Mouse (Mus musculus): ENCODE results near the gene St6gal1. TPM values are rescaled to one million over a fixed set of nuclear protein-coding genes. Genes with fewer than 3 reads are reported as not detected.

The St6gal1 gene
- polyA plus RNA-seq, 1 experiment from 2014 or later = 43.5 TPM

- Histone ChIP-seq H3K4me1 (no peaks in the 10 kb centered on the region), H3K9ac (no peak overlapping the region), H3K36me3 (peaks cover 4% of the 10 kb centered on the region), H3K9me3 (no peaks in the 10 kb centered on the region), H3K4me2 (replicated peaks) (no peak overlapping the region), H3K27me3 (replicated peaks) (no peaks in the 10 kb centered on the region), H3K4me3 (no peak overlapping the region), H3K27ac (no peak overlapping the region)
- 82% methylated on average over 15 of the region's 15 CpGs for whole genome bisulfite sequencing
- no peak for ATAC-seq (ENCODE audit: low FRiP score, low read depth)
These were observed 60.2 kb downstream of the St6gal1 start for GRCm38 (mm10) chr16:23284470-23285394.

GRCm38 (mm10) chr16:23286380-23287097, 62.0 kb downstream of the St6gal1 start:
- Histone ChIP-seq H3K27ac (no peak overlapping the region), H3K27me3 (replicated peaks) (no peaks in the 10 kb centered on the region), H3K4me2 (replicated peaks) (no peak overlapping the region), H3K9ac (no peak overlapping the region), H3K4me1 (no peaks in the 10 kb centered on the region), H3K36me3 (peaks cover 4% of the 10 kb centered on the region), H3K4me3 (no peak overlapping the region), H3K9me3 (no peaks in the 10 kb centered on the region)
- 88% methylated on average over 11 of the region's 11 CpGs for WGBS
- ATAC-seq (ENCODE audit: low FRiP score, low read depth) = no peak

- Histone ChIP-seq H3K27me3 (replicated peaks) (no peaks in the 10 kb centered on the region), H3K4me3 (no peak overlapping the region), H3K9me3 (no peaks in the 10 kb centered on the region), H3K9ac (no peak overlapping the region), H3K4me2 (replicated peaks) (no peak overlapping the region), H3K27ac (no peak overlapping the region), H3K4me1 (no peaks in the 10 kb centered on the region), H3K36me3 (peaks cover 4% of the 10 kb centered on the region)
- WGBS = 95% methylated on average over 10 of the region's 10 CpGs
- ATAC-seq (ENCODE audit: low FRiP score, low read depth) = no peak
These were observed 62.9 kb downstream of the St6gal1 start for GRCm38 (mm10) chr16:23287312-23288040.

- H3K9ac ChIP-seq = no peak overlapping the region
- WGBS = 93% methylated on average over 9 of the region's 9 CpGs
- H3K4me2 ChIP-seq (replicated peaks) = no peak overlapping the region
- no peaks in the 10 kb centered on the region for H3K9me3 ChIP-seq
- ATAC-seq (ENCODE audit: low FRiP score, low read depth) = no peak
- H3K36me3 ChIP-seq = peaks cover 4% of the 10 kb centered on the region
- H3K4me3 ChIP-seq = no peak overlapping the region
- H3K4me1 ChIP-seq = no peaks in the 10 kb centered on the region
- no peaks in the 10 kb centered on the region for H3K27me3 ChIP-seq (replicated peaks)
- H3K27ac ChIP-seq = no peak overlapping the region
These were observed 63.6 kb downstream of the St6gal1 start for GRCm38 (mm10) chr16:23288103-23288502.

GRCm38 (mm10) chr16:23289424-23289823, 64.9 kb downstream of the St6gal1 start:
- no peak overlapping the region for H3K4me2 ChIP-seq (replicated peaks)
- H3K27me3 ChIP-seq (replicated peaks) = no peaks in the 10 kb centered on the region
- ATAC-seq (ENCODE audit: low FRiP score, low read depth) = no peak
- H3K9ac ChIP-seq = no peak overlapping the region
- no peak overlapping the region for H3K27ac ChIP-seq
- H3K4me3 ChIP-seq = no peak overlapping the region
- H3K36me3 ChIP-seq = peaks cover 4% of the 10 kb centered on the region
- 90% methylated on average over 6 of the region's 6 CpGs for WGBS
- no peaks in the 10 kb centered on the region for H3K9me3 ChIP-seq
- H3K4me1 ChIP-seq = no peaks in the 10 kb centered on the region

GRCm38 (mm10) chr16:23290171-23290570, 65.6 kb downstream of the St6gal1 start:
- peaks cover 4% of the 10 kb centered on the region for H3K36me3 ChIP-seq
- 94% methylated on average over 9 of the region's 9 CpGs for WGBS
- H3K4me2 ChIP-seq (replicated peaks) = no peak overlapping the region
- no peak overlapping the region for H3K9ac ChIP-seq
- no peak for ATAC-seq (ENCODE audit: low FRiP score, low read depth)
- H3K27ac ChIP-seq = no peak overlapping the region
- H3K4me3 ChIP-seq = no peak overlapping the region
- no peaks in the 10 kb centered on the region for H3K4me1 ChIP-seq
- H3K9me3 ChIP-seq = no peaks in the 10 kb centered on the region
- no peaks in the 10 kb centered on the region for H3K27me3 ChIP-seq (replicated peaks)

- 87% methylated on average over 5 of the region's 5 CpGs for WGBS
- no peak overlapping the region for H3K4me2 ChIP-seq (replicated peaks)
- peaks cover 4% of the 10 kb centered on the region for H3K36me3 ChIP-seq
- no peaks in the 10 kb centered on the region for H3K27me3 ChIP-seq (replicated peaks)
- H3K9me3 ChIP-seq = no peaks in the 10 kb centered on the region
- H3K27ac ChIP-seq = no peak overlapping the region
- no peaks in the 10 kb centered on the region for H3K4me1 ChIP-seq
- H3K9ac ChIP-seq = no peak overlapping the region
- no peak overlapping the region for H3K4me3 ChIP-seq
- ATAC-seq (ENCODE audit: low FRiP score, low read depth) = no peak
These were observed 67.0 kb downstream of the St6gal1 start for GRCm38 (mm10) chr16:23291521-23291920.

GRCm38 (mm10) chr16:23294236-23294635, 69.7 kb downstream of the St6gal1 start:
- no peak overlapping the region for H3K4me2 ChIP-seq (replicated peaks)
- no peaks in the 10 kb centered on the region for H3K4me1 ChIP-seq
- no peak overlapping the region for H3K9ac ChIP-seq
- H3K9me3 ChIP-seq = no peaks in the 10 kb centered on the region
- no peaks in the 10 kb centered on the region for H3K27me3 ChIP-seq (replicated peaks)
- no peaks in the 10 kb centered on the region for H3K36me3 ChIP-seq
- WGBS = 83% methylated on average over 3 of the region's 3 CpGs
- H3K4me3 ChIP-seq = no peak overlapping the region
- no peak for ATAC-seq (ENCODE audit: low FRiP score, low read depth)
- H3K27ac ChIP-seq = no peak overlapping the region

- Histone ChIP-seq H3K4me1 (no peaks in the 10 kb centered on the region), H3K4me3 (no peak overlapping the region), H3K4me2 (replicated peaks) (no peak overlapping the region), H3K27me3 (replicated peaks) (no peaks in the 10 kb centered on the region), H3K36me3 (no peaks in the 10 kb centered on the region), H3K27ac (no peak overlapping the region), H3K9me3 (no peaks in the 10 kb centered on the region), H3K9ac (no peak overlapping the region)
- WGBS = 91% methylated on average over 6 of the region's 6 CpGs
- no peak for ATAC-seq (ENCODE audit: low FRiP score, low read depth)
These were observed 70.2 kb downstream of the St6gal1 start for GRCm38 (mm10) chr16:23294747-23295146.

- ATAC-seq (ENCODE audit: low FRiP score, low read depth) = no peak
- no peak overlapping the region for H3K4me3 ChIP-seq
- 88% methylated on average over 5 of the region's 5 CpGs for WGBS
- H3K36me3 ChIP-seq = no peaks in the 10 kb centered on the region
- no peak overlapping the region for H3K27ac ChIP-seq
- no peak overlapping the region for H3K9ac ChIP-seq
- H3K4me2 ChIP-seq (replicated peaks) = no peak overlapping the region
- H3K9me3 ChIP-seq = no peaks in the 10 kb centered on the region
- H3K4me1 ChIP-seq = no peaks in the 10 kb centered on the region
- no peaks in the 10 kb centered on the region for H3K27me3 ChIP-seq (replicated peaks)
These were observed 71.2 kb downstream of the St6gal1 start for GRCm38 (mm10) chr16:23295720-23296119.

GRCm38 (mm10) chr16:23296721-23297120, 72.2 kb downstream of the St6gal1 start:
- Histone ChIP-seq H3K27ac (no peak overlapping the region), H3K4me3 (no peak overlapping the region), H3K9me3 (no peaks in the 10 kb centered on the region), H3K4me2 (replicated peaks) (no peak overlapping the region), H3K4me1 (no peaks in the 10 kb centered on the region), H3K27me3 (replicated peaks) (no peaks in the 10 kb centered on the region), H3K9ac (no peak overlapping the region), H3K36me3 (no peaks in the 10 kb centered on the region)
- ATAC-seq (ENCODE audit: low FRiP score, low read depth) = no peak
- 96% methylated on average over 3 of the region's 3 CpGs for WGBS

- H3K27me3 ChIP-seq (replicated peaks) = no peaks in the 10 kb centered on the region
- H3K36me3 ChIP-seq = no peaks in the 10 kb centered on the region
- no peak for ATAC-seq (ENCODE audit: low FRiP score, low read depth)
- no peak overlapping the region for H3K27ac ChIP-seq
- H3K4me3 ChIP-seq = no peak overlapping the region
- H3K4me1 ChIP-seq = peaks cover 2% of the 10 kb centered on the region; the same call in 1 of the 2 replicates
- no peak overlapping the region for H3K9ac ChIP-seq
- H3K9me3 ChIP-seq = no peaks in the 10 kb centered on the region
- H3K4me2 ChIP-seq (replicated peaks) = no peak overlapping the region
- 95% methylated on average over 3 of the region's 3 CpGs for WGBS
These were observed 73.9 kb downstream of the St6gal1 start for GRCm38 (mm10) chr16:23298441-23298840.

Data from neural tube, embryonic 12.5 days (tissue).